Mouse (Mus musculus) adrenal gland, postnatal 4 days (tissue): ENCODE data around the gene Gemin8. TPM values are rescaled to one million over a fixed set of nuclear protein-coding genes. Genes with fewer than 3 reads are reported as not detected.

ENCODE experiments used
- DNase-seq, 2 experiments: peaks; one replicate each; pipeline ENCODE4 v3.0.0; 2021 to 2022; ENCODE audit warnings: low spot score in 2 of 2, mixed read lengths in 2 of 2
- long read RNA-seq, 2 experiments: library from polyadenylated mRNA; stranded (forward); transcript quantifications; one replicate each; pipeline ENCODE4 v2.0.0; 2021
- total RNA-seq, 2 experiments: library from RNA; stranded (reverse); gene quantifications; 2 replicates each; pipeline ENCODE4 v1.2.3; 2021

Gene Gemin8
- total RNA-seq = 10 to 100 TPM in 1 of 2 experiments, 1 to 10 TPM in 1; 9.8 to 16.6 TPM
- long read RNA-seq, experiment 1, transcript Gemin8-201 (4 exons, 1,862 nt) = major isoform, 8 of 10 reads
- long read RNA-seq, experiment 1, partial matches to known transcripts = 0 of 10 reads
- long read RNA-seq, experiment 1, other reads (novel, unspliced or antisense) = 2 of 10 reads
- long read RNA-seq, experiment 2, partial matches to known transcripts = 1 of 6 reads
- long read RNA-seq, experiment 2, other reads (novel, unspliced or antisense) = 1 of 6 reads

DNA sequence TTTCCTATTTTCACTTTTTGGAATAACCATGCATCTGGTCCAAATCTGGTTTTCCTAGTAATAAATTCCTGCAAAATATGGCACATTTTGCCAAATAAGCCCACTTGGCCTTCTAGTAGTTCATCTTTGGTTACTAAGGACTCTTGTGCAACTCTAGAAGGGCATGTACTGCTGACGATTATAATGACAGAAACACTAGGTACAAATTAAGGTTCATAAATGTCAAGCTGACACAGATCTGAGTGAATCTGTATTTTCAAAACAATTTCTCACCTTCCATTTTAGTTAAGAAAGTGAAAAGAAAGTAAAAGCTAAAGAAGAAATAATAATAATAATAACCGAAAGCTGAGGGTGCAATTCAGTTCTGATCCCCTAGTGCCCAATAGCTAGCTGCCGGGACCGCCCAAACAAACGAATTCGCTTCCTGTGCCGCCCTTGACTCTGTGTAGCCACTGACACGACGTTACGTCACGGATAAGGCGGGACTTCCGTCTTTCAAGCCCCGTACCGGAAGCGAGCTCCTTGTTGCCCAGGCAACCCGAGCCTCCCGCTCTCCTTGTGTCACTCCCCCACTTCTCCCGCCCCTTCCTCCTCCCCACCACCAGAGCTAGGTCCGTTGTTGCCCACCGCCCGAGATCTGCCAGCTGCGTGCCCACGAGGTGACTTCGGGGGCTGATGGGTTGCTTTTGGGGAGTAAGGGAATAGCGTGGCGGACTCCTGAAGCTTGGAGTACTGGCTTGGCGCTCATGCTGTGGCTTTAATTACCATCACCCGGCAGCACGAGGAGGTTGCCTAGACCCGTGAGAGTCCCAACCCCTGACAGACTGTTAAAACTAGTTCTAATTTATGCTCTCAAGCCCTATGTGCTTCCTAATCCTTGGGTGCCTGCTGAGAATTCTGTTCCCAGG lies at the start of gene Gemin8:
TSS of gene Gemin8 (plus strand) at position 563 of the 908 bp plus-strand sequence.
- peak; percentile 60 to 83 for DNase-seq

DNA sequence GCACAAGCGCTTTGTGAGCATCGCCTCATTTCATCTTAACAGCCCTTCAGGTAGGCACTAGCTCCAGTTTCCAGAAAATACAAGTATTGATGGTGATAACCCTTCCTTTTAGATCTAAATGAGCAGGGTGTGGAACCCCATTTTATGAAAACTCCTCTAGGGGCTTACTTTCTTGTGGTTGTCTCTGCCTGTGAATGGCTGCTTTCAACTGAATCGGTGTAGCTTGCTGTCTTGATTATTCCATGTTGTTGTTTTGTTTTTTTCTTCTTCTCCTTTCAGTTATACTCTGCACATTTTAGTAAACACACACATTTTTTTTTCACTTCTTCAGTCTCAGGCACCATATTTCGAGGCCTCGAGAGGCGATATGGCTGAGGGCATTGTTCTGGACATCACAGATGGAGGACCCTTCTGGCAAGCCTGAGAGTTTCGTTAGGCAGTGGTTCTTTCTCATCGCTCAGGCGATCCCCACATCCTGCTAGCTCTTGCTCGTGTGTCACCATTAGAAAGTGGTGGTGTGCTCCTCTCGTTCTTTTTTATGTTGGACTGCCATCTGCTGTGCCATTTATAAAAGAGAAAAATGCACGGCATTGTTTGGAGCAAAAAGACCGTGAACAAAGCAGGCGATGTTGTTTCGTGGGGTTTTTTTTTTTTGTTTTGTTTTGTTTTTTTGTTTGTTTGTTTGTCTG lies 23.0 kb upstream of the Gemin8 start:
- DNase-seq = no peak

GRCm38 (mm10) chrX:166162773-166163172 lies 7.5 kb upstream of the Gemin8 start:
- no peak for DNase-seq

DNA sequence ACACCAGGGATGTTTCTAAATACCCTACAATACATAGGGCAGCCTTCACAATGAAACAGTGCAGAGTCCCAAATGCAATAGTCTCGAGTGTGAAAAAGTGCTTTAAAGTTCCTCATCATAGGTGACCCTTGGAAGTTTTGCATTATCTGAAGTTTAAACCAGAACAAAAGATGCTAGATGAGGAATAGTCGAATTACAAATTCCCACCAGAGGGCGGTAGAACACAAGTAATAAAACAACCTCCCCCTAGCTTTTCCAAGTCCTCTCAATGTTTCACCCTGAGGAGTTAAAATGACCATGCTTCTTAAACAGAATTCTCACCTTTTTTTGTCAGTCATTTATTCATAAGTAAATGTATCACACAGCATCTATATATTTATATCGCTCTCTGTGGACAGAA lies 2.9 kb upstream of the Gemin8 start:
- no peak for DNase-seq

- DNase-seq = no peak
Observed at GRCm38 (mm10) chrX:166167923-166168322, 2.3 kb upstream of the Gemin8 start.

DNA sequence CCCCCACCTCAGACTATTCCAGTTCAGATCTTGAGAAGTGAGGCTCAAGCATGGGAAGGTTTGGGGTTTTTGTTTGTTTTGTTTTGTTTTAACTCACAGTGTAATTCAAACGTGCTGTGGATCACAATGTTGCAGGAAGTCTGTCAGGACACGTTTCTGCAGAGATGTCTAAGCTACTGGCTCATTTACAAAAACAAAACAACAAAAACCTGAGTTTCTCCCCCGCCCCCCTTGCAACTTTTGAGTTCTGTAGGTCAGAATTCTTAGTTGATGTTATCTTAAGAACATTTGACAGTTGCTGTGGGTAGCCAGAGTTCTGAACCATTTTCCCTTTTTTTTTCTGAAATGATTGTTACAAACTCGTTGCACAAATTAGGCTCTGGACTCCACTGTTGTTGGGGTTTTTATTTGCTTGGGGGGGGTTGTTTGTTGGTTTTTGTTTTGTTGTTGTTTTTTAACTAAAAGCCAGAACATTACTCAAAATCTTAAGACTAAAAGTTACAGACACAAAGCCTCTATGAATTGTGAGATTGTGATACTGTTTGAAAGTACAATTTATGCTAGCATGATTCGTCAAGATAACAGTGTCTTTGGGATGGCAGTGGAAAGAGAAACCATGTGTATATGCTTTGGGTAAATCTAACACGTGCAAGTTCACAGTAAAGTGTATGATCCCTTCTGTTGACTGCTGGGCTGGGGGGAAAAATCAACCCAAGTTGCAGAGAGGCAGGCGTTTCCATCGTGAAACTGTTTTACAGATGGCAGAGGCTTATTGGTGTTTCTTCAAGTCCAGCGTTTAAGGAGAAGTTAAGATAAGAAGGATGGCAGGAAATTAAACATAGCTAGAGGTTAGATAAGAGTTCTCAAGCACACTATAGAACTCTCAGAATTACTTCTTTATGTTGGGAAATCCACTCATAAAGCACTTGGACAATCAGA lies 815 bp downstream of the Gemin8 start:
- DNase-seq = no peak

DNA sequence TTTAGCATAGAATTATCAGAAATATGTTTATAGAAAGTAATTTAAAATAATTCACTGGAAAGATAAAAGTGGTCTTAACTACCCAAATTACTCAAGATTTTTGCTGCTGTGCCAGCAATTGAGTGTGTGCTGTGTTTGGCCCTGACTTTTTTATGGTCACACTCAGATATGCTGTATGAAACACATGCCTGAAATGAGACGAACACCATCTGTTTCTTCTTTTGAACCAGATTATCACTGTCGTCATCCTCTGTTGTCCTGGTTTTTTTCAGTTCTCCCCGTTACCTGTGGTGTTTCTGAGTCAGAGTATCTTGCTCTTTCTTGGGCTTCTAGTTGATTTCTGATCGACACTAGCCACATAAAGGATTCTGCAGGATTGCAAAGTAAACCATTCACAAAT lies 1.8 kb downstream of the Gemin8 start:
- DNase-seq = no peak

DNA sequence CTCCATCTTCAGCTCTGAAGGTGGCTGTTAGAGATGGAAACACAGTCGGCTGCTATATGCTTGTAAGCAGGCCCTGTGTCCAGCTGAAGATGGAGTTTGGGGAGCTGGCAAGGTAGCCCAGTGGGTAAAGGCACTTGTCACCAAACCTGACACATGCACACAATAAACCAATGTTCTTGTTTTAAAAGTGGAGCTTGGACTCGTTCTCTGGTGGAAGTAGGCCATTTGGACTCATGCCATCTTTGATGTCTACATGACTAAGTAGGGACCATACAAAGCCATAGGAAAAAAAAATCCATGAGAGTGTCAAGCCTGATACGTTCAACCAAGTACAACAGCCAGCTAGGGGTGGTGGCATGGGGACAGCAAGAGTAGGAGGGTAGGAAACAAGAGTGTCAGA lies 2.4 kb downstream of the Gemin8 start:
- DNase-seq = no peak

- DNase-seq = no peak
Observed at GRCm38 (mm10) chrX:166173796-166174195, 3.5 kb downstream of the Gemin8 start.

DNA sequence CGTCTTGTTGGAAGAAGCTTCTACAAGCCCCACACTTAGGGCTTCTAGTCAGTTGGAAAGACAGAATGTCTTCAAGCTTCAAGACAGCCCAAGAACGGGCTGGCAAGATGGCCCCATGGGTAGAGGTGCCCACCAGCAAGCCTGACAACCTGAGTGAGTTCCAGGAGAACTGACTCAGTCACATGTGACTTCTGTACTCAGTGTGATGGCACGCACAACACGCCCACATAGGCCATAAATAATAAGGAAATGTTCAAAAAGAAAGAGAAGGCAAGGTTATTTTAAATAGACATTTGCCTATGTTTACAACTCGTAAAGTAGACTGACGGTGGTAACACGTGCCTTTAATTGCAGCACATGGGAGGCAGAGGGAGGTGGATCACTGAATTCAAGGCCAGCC lies 7.7 kb downstream of the Gemin8 start:
- DNase-seq = no peak

DNA sequence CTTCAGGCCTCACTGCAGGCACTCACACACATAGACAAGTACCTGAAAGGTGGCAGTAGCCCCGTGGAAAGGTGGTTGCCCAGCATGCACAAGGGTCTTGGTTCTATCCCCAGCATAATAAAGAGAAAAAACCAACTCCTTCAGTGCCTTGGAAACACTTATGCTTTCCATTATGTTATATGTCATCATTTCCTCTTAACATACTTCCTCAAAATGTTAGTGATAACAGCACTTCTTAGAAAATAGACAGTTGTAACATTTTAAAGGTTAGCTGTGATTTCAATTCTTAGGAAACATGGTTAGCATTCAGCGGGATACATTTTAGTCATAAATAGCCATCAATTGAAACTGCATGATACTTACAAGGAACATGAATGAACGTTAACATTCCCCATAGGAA lies 12.8 kb downstream of the Gemin8 start:
- DNase-seq = no peak

DNA sequence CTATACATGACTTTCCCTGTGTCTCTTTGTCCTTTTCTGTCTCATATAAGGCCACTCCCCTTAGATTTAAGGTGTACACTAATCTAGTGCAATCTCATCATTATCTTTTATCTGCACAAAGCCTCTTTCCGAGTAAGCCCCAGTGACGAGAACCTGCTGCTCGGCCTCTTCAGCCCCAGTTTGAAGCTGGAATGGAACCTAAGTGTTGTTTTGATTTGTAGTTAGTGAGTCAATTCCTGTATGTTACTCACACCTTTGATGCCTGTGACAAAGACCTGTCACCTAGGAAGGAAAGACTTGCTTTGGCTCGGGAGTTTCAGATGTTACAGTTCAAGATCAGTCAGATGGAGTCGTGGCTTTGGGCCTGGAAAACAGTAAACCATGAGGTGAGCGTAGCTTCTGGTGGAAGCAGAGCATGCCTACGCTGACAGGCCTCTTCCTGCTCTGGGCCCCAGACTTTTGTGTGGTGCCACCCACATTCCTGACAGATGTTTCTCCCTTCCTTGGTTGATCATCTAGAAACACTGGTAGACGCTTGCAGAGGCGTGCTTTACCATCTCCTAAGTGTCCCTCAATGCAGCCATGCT lies 15.2 kb downstream of the Gemin8 start:
- DNase-seq = no peak

DNA sequence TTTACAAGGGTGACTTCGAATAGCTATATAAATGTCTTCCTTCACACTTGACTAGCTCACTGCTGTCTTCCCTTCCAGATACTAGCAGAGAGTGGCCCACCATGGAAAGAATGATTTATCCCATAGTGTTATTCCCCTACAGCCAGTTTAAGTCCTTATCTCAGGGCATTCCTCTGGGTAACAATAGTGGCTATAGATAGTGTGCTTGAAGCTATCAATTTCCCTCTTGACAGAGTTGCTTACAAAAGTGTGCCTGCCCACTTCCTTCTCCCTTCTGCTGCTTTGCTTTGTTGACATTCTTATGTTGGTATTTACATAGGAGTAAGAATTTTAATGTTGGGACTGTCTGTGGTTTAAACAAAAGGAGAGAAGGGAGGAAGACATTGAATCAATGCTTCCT lies 17.5 kb downstream of the Gemin8 start:
- DNase-seq = no peak

GRCm38 (mm10) chrX:166196327-166196726 lies 26.1 kb downstream of the Gemin8 start:
- DNase-seq = no peak

DNA sequence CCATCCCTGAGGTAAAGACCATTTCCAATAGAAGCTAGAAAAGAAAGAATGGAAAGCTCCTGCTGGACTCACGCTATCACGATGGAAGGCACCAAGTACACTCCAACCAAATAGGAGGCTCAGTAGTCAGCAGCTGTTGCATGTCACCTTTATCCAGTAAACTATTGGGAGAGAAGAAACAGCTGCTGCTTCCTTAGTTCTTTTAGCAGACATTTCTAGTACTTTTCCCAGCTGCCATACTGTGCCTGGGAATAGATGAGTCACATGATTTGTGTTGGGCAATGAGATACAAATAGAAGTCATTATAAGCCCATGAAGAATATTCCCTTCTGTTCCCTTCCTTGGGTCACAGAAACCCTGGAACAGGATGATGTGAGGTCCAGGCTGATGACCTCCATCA lies 28.0 kb downstream of the Gemin8 start:
- DNase-seq = no peak

DNA sequence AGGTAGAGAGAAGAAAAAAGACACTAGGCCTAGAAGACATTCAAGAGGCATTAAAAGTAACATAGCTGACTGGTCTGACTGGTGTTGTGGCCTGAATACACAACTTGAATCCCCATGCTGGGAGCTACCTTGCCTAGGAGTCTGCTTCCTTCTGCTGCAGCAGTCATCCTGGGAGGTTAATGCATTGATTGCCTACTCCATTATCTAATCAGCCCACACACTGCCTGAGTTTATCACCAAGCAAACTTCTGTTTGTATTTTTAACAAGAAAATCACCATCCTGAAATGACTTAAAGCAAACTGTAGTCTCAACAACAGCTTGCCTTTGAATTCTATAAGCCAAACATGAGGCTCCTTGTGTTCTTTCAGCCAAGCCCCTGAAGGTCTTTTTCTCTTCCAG lies 29.6 kb downstream of the Gemin8 start:
- no peak for DNase-seq

GRCm38 (mm10) chrX:166214576-166214975 lies 44.3 kb downstream of the Gemin8 start:
- no peak for DNase-seq

GRCm38 (mm10) chrX:166216248-166216647 lies 46.0 kb downstream of the Gemin8 start:
- DNase-seq = no peak

DNA sequence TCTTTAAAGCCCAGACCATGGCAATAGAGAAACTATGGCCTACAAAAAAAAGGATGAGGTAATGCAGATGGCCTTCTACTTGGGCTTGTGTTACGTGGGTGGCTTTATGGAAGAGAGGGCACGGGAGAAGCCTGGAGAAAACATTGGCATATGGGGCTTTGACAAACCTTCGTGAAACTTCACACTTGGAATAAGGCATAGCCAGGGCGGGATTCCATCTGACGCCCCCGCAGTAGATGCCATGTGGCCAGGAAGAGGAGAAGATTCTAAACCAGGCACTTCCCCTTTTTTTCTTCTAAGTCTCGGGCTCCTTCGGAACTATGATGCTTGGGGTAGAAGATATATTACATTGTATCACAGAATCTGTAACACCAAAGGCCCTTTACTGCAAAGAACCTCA lies 46.5 kb downstream of the Gemin8 start:
- DNase-seq = no peak

GRCm38 (mm10) chrX:166219331-166219730 lies 49.1 kb downstream of the Gemin8 start:
- no peak for DNase-seq
